Mouse (Mus musculus): Measurements from ENCODE around the gene AW822073. TPM values are rescaled to one million over a fixed set of nuclear protein-coding genes. Genes with fewer than 3 reads are reported as not detected.
A peak's percentile ranks its signal among the peaks of the same experiment; 100 is the strongest.
"Not testable (repeated sequence)": the region's sequence is repeated elsewhere in the genome, so short reads cannot be mapped to it uniquely, and the experiment has no call there.

Gene AW822073
- polyA plus RNA-seq, 1 experiment from 2014 or later = not detected

DNA sequence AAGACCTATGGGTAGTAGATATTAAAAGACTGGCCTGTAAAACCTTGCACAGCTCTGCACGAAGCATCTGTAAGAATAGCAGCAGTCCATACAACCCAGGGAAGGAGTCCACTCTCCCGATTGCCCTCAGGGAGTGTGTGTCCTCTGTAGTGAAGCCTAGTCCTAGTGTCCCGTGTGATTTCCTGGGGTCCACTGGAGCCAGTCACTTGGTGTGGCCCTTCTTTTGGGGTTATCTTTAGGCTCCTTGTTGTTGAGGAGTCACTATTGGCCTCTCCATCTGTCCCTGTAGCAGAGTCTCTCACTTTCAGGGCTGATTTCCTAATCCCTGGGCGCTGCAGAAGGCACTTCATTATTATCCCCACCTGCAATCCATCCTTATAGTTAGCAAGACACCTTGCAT, 10.3 kb upstream of the AW822073 start:
- not testable (repeated sequence) for DNase-seq (ENCODE audit: low spot score); H3K9ac ChIP-seq; H3K27ac ChIP-seq; H3K4me1 ChIP-seq (replicated peaks; ENCODE audit: control insufficient read depth, insufficient read depth, low read length); H3K36me3 ChIP-seq (replicated peaks; ENCODE audit: control insufficient read depth, insufficient read depth); H3K4me3 ChIP-seq (replicated peaks; ENCODE audit: low read length); H3K4me2 ChIP-seq (replicated peaks); ATAC-seq (ENCODE audit: low FRiP score); H3K27me3 ChIP-seq (ENCODE audit: control insufficient read depth, insufficient read depth, low read length)
- 88% methylated on average over 4 of the region's 4 CpGs for WGBS
- H3K9me3 ChIP-seq (ENCODE audit: control insufficient read depth, low read length) = peaks cover 17% of the 10 kb centered on the region

DNA sequence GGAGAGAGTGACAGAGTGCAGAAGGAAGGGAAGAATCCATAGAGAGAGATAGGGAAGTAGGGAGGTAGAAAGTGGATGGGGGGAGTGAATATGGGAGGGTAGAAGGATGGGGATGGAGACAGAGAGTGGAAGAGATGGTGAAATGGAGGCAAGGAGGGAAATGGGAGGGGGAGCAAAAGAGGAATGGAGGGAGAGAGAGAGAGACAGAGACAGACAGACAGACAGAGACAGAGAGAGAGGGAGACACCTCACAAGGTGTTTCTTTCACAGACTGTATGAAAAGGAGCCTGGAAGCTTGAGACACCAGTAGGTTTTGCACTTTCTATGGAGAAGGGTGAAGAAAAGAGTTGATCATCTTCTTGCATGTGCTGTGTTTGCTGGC, 9.0 kb upstream of the AW822073 start:
- not testable (repeated sequence) for H3K36me3 ChIP-seq (replicated peaks; ENCODE audit: control insufficient read depth, insufficient read depth); ATAC-seq (ENCODE audit: low FRiP score); H3K27me3 ChIP-seq (ENCODE audit: control insufficient read depth, insufficient read depth, low read length); H3K27ac ChIP-seq; H3K9ac ChIP-seq; H3K4me3 ChIP-seq (replicated peaks; ENCODE audit: low read length); DNase-seq (ENCODE audit: low spot score); H3K4me2 ChIP-seq (replicated peaks); H3K4me1 ChIP-seq (replicated peaks; ENCODE audit: control insufficient read depth, insufficient read depth, low read length)
- H3K9me3 ChIP-seq (ENCODE audit: control insufficient read depth, low read length) = peaks cover 13% of the 10 kb centered on the region

DNA sequence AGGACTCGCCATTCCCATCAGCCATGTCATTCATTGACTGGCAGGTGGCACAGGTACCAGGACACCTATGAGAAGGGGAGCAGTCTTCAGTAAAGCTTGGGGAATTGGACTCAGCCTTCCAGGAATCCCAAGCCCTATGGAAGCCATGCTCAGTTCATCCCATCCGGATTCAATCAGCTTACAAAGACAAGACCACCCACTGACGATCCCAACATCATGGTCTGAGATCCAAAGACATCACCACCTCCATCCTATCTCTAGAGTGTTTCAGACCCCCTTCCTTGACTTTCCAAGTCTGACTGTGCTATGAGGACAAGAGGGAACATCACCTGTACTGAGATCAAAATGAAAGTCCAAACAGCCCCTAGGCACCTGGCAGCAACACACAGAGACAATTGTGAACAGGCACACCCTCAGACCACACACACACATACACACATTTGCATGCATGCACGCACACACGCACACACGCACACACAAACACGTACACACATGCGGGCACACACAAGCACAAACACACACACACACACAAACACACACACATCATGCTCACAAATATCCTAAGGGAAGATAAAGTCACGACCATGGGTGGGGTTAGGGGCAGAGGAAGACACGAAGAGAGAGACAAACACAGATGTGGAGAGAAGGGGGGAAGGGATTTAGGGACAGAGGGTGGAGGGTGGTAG, 8.5 kb upstream of the AW822073 start:
- not testable (repeated sequence) for H3K4me2 ChIP-seq (replicated peaks); H3K9ac ChIP-seq; H3K4me1 ChIP-seq (replicated peaks; ENCODE audit: control insufficient read depth, insufficient read depth, low read length); H3K36me3 ChIP-seq (replicated peaks; ENCODE audit: control insufficient read depth, insufficient read depth); H3K4me3 ChIP-seq (replicated peaks; ENCODE audit: low read length); H3K27me3 ChIP-seq (ENCODE audit: control insufficient read depth, insufficient read depth, low read length); DNase-seq (ENCODE audit: low spot score); H3K27ac ChIP-seq
- peak; percentile 59 for ATAC-seq (ENCODE audit: low FRiP score)
- H3K9me3 ChIP-seq (ENCODE audit: control insufficient read depth, low read length) = peaks cover 13% of the 10 kb centered on the region
- WGBS = 85% methylated on average over 9 of the region's 10 CpGs

DNA sequence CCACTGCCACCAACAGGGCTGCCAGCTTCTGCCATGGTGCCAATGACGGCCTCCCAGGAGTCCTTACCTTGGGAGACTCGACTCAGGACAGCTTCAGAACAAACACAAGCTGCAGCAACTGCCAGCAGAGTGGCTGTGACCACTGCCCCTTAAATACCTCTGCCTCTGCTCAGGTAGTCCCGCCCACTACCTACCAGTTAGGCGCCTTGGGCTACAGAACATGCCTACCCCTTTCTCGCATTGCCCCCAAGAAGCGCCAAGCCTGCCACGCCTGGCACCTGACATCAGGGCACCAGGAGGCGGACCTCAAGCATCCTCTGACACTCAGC, 7.9 kb upstream of the AW822073 start, which contains the start of gene Duxf3:
TSS of gene Duxf3 (minus strand) at position 35 of the 329 bp plus-strand sequence.
- 84% methylated on average over 6 of the region's 8 CpGs for whole genome bisulfite sequencing
- peak; percentile 46 for ATAC-seq (ENCODE audit: low FRiP score)

DNA sequence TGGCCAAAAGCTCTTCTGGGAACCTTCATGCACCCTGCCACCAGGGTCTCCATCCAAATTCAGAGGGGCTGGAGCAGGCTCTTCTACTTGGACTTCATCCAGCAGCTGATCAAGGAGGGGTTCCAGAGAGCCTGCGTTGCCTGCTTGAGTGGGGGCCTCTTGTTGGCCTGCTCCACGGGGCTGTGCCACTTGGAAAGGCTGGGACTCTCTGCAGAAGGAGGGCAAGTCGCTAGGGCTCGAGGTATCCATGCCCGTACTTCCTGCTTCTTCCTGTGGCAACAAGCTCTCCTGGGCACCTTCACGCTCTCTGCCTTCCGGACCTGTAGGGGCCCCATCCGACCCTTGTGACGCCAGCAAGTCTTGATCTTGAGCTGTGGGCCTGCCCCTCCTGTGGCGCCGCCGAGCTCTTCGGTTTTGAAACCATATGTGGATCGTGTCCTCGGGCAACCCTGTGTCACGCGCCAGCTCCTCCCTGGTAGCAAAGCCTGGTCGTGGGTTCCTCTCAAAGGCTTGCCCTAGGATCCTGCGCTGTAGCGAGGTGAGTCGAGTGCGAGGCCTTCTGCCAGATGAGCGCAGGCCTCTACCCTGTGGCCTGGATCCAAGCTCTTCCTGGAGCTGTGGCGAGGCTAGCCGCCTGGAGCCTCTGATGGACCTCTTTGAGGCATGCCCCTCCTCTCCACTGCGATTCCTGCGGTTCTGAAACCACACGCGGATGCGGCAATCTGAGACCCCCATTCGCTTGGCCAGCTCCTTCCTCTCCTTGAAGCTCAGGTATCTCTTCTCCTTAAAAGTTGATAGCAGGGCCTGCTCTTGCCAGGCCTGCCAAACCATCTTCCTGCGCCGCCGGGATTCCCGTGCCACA, 7.3 kb upstream of the AW822073 start:
- not testable (repeated sequence) for H3K4me1 ChIP-seq (replicated peaks; ENCODE audit: control insufficient read depth, insufficient read depth, low read length); H3K36me3 ChIP-seq (replicated peaks; ENCODE audit: control insufficient read depth, insufficient read depth); H3K9ac ChIP-seq; H3K27me3 ChIP-seq (ENCODE audit: control insufficient read depth, insufficient read depth, low read length); H3K27ac ChIP-seq; DNase-seq (ENCODE audit: low spot score); H3K4me3 ChIP-seq (replicated peaks; ENCODE audit: low read length); H3K4me2 ChIP-seq (replicated peaks)
- WGBS = 89% methylated on average over 31 of the region's 35 CpGs
- ATAC-seq (ENCODE audit: low FRiP score) = peak; percentile 86
- peaks cover 13% of the 10 kb centered on the region for H3K9me3 ChIP-seq (ENCODE audit: control insufficient read depth, low read length)

More for the DNA sequence above, 7.9 kb upstream of the AW822073 start, which contains the start of gene Duxf3:
- not testable (repeated sequence) for DNase-seq (ENCODE audit: low spot score); H3K27me3 ChIP-seq (ENCODE audit: control insufficient read depth, insufficient read depth, low read length); H3K27ac ChIP-seq; H3K9ac ChIP-seq; H3K4me3 ChIP-seq (replicated peaks; ENCODE audit: low read length); H3K36me3 ChIP-seq (replicated peaks; ENCODE audit: control insufficient read depth, insufficient read depth); H3K4me1 ChIP-seq (replicated peaks; ENCODE audit: control insufficient read depth, insufficient read depth, low read length); H3K4me2 ChIP-seq (replicated peaks)
- peaks cover 13% of the 10 kb centered on the region for H3K9me3 ChIP-seq (ENCODE audit: control insufficient read depth, low read length)

DNA sequence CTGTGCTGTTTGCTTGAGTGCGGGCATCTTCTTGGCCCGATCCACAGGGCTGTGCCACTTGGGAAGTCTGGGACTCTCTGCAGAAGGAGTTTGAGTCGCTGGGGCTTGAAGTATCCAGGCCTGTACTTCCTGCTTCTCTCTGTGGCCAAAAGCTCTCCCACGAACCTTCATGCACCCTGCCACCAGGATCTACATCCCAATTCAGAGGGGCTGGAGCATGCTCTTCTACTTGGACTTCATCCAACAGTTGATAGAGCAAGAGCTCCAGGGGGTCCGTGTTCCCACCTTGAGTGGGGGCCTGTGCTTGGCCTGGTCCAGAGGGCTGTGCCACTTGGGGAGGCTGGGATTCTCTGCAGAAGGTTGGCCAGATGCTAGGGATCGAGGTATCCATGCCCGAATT, 6.4 kb upstream of the AW822073 start:
- ATAC-seq (ENCODE audit: low FRiP score) = peak; percentile 47
- not testable (repeated sequence) for H3K9ac ChIP-seq
- 86% methylated on average over 5 of the region's 7 CpGs for WGBS

DNA sequence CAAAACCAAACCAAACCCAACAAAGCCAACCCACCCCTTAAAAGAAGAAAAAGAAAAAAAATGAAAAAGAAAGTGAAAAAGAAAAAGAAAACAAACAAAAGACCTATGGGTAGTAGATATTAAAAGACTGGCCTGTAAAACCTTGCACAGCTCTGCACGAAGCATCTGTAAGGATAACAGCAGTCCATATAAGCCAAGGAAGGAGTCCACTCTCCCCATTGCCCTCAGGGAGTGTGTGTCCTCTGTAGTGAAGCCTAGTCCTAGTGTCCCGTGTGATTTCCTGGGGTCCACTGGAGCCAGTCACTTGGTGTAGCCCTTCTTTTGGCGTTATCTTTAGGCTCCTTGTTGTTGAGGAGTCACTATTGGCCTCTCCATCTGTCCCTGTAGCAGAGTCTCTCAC, 5.3 kb upstream of the AW822073 start:
- 52% methylated on average over 3 of the region's 3 CpGs for WGBS
- H3K36me3 ChIP-seq (replicated peaks; ENCODE audit: control insufficient read depth, insufficient read depth); H3K27ac ChIP-seq; ATAC-seq (ENCODE audit: low FRiP score); H3K27me3 ChIP-seq (ENCODE audit: control insufficient read depth, insufficient read depth, low read length); H3K9ac ChIP-seq; H3K4me2 ChIP-seq (replicated peaks); DNase-seq (ENCODE audit: low spot score); H3K4me1 ChIP-seq (replicated peaks; ENCODE audit: control insufficient read depth, insufficient read depth, low read length); H3K4me3 ChIP-seq (replicated peaks; ENCODE audit: low read length): not testable (repeated sequence)
- H3K9me3 ChIP-seq (ENCODE audit: control insufficient read depth, low read length) = peaks cover 13% of the 10 kb centered on the region

More for the DNA sequence above, 6.4 kb upstream of the AW822073 start:
- not testable (repeated sequence) for H3K4me1 ChIP-seq (replicated peaks; ENCODE audit: control insufficient read depth, insufficient read depth, low read length); DNase-seq (ENCODE audit: low spot score); H3K4me2 ChIP-seq (replicated peaks); H3K27me3 ChIP-seq (ENCODE audit: control insufficient read depth, insufficient read depth, low read length); H3K4me3 ChIP-seq (replicated peaks; ENCODE audit: low read length); H3K36me3 ChIP-seq (replicated peaks; ENCODE audit: control insufficient read depth, insufficient read depth); H3K27ac ChIP-seq
- H3K9me3 ChIP-seq (ENCODE audit: control insufficient read depth, low read length) = peaks cover 13% of the 10 kb centered on the region

DNA sequence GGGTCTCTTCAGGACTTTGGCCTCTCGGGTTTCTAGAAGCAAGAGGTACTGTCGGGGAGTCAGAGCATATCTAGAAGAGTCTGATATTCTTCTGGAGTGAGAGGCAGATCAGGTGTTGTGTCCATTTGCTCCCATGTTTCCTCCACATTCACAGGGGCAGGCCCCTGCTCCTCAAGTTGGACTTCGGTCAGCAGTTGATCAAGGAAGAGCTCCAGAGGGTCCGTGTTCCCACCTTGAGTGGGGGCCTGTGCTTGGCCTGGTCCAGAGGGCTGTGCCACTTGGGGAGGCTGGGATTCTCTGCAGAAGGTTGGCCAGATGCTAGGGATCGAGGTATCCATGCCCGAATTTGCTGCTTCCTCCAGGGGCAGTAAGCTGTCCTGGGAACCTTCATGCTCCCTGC, 3.1 kb upstream of the AW822073 start:
- not testable (repeated sequence) for H3K27ac ChIP-seq; H3K4me2 ChIP-seq (replicated peaks); H3K9ac ChIP-seq; H3K4me3 ChIP-seq (replicated peaks; ENCODE audit: low read length); H3K4me1 ChIP-seq (replicated peaks; ENCODE audit: control insufficient read depth, insufficient read depth, low read length); DNase-seq (ENCODE audit: low spot score); ATAC-seq (ENCODE audit: low FRiP score); H3K27me3 ChIP-seq (ENCODE audit: control insufficient read depth, insufficient read depth, low read length); H3K36me3 ChIP-seq (replicated peaks; ENCODE audit: control insufficient read depth, insufficient read depth)
- H3K9me3 ChIP-seq (ENCODE audit: control insufficient read depth, low read length) = peaks cover 11% of the 10 kb centered on the region
- 88% methylated on average over 2 of the region's 6 CpGs for WGBS

DNA sequence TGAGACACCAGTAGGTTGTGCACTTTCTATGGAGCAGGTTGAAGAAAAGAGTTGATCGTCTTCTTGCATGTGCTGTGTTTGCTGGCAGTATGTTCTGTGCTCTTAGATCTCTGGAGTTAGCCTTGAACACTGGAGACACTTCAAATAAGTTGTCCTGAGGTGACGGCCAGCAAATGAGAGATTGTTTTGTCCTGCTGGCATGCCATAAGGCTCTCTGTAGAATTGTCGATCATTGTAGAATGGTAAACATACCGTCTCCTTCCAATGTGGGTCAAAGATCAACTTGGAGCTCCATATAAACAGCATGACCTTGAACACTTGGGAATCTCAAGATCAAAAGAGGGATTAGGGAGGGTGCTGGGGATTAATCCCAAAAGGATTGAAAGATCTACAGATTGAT, 1.6 kb upstream of the AW822073 start:
- not testable (repeated sequence) for H3K27ac ChIP-seq; DNase-seq (ENCODE audit: low spot score); H3K4me1 ChIP-seq (replicated peaks; ENCODE audit: control insufficient read depth, insufficient read depth, low read length); H3K9me3 ChIP-seq (ENCODE audit: control insufficient read depth, low read length); H3K36me3 ChIP-seq (replicated peaks; ENCODE audit: control insufficient read depth, insufficient read depth); H3K4me2 ChIP-seq (replicated peaks); H3K9ac ChIP-seq; H3K4me3 ChIP-seq (replicated peaks; ENCODE audit: low read length); ATAC-seq (ENCODE audit: low FRiP score); H3K27me3 ChIP-seq (ENCODE audit: control insufficient read depth, insufficient read depth, low read length)
- WGBS = 89% methylated on average over 4 of the region's 4 CpGs
